Mouse (Mus musculus) liver, embryonic 14.5 days (tissue): ENCODE measurements at regions not wholly inside any gene's neighbourhood (a gene's known extent, or its start where the extent isn't known, plus 50 kb on each side); places are given as distances from the start of the nearest gene placed in this dataset.

ENCODE experiments used
- ATAC-seq: fragments of 200-750 bp; cut with Nextera tagmentation; 2 replicates; pipeline ENCODE4 v1.8.0; 2017; ENCODE audit warnings: moderate number of reproducible peaks, mild to moderate bottlenecking, moderate library complexity; ENCODE audit not compliant: insufficient read depth
- DNase-seq, 3 experiments: peaks; one replicate each; pipeline ENCODE4 v3.0.0-alpha.2; 2012 to 2013; ENCODE audit warnings: low read depth in 3 of 3, low spot score in 3 of 3
- H3K27ac ChIP-seq: fragments of 300-500 bp; sonication (generic); 2 replicates; pipeline ENCODE4 v1.5.1; 2014; ENCODE audit warnings: moderate library complexity, mild to moderate bottlenecking, control low read depth, inconsistent platforms
- H3K27me3 ChIP-seq: fragments of 300-500 bp; sonication (generic); 2 replicates; pipeline ENCODE4 v1.6.1; 2014; ENCODE audit warnings: mild to moderate bottlenecking, low read length, moderate library complexity; ENCODE audit not compliant: control insufficient read depth, insufficient read depth
- H3K36me3 ChIP-seq: fragments of 300-500 bp; sonication (generic); replicated peaks from 2 replicates; pipeline ENCODE4 v1.6.1; 2014; ENCODE audit warnings: low read depth; ENCODE audit not compliant: control insufficient read depth, insufficient read depth
- H3K4me1 ChIP-seq, 2 experiments: fragments of 200-500 bp in 1 of 2; fragments of 300-500 bp in 1 of 2; sonication (generic) in 1 of 2; replicated peaks; 2 replicates each; pipeline ENCODE4 v1.6.1; 2012 to 2014; ENCODE audit warnings: antibody characterized with exemption in 1 of 2, inconsistent platforms in 1 of 2, low read length in 1 of 2; ENCODE audit not compliant: control insufficient read depth in 2 of 2, insufficient read depth in 2 of 2
- H3K4me2 ChIP-seq: fragments of 300-500 bp; sonication (generic); 2 replicates; pipeline ENCODE4 v1.6.1; 2014; ENCODE audit warnings: low read depth, mild to moderate bottlenecking, control low read depth, moderate library complexity
- H3K4me3 ChIP-seq, 2 experiments: fragments of 200-500 bp in 1 of 2; fragments of 300-500 bp in 1 of 2; sonication (generic) in 1 of 2; 2 replicates each; pipeline ENCODE4 v1.5.1; 2012 to 2014; ENCODE audit warnings: low read depth in 2 of 2, low read length in 2 of 2, mild to moderate bottlenecking in 2 of 2, control low read depth in 1 of 2, inconsistent platforms in 1 of 2, moderate library complexity in 1 of 2; ENCODE audit not compliant: insufficient read depth in 1 of 2
- H3K9ac ChIP-seq: fragments of 300-500 bp; sonication (generic); replicated peaks from 2 replicates; pipeline ENCODE4 v1.6.1; 2014; ENCODE audit warnings: mild to moderate bottlenecking, control low read depth, moderate library complexity
- H3K9me3 ChIP-seq: fragments of 300-500 bp; sonication (generic); 2 replicates; pipeline ENCODE4 v1.6.1; 2016; ENCODE audit warnings: low read length, mixed read lengths; ENCODE audit not compliant: control insufficient read depth
- CTCF ChIP-seq: IDR thresholded peaks from 2 replicates; pipeline ENCODE4 v1.5.1; 2016; ENCODE audit warnings: antibody characterized with exemption, low read depth, control low read depth
- EP300 ChIP-seq: IDR thresholded peaks from 2 replicates; pipeline ENCODE4 v1.6.1; 2016; ENCODE audit warnings: antibody characterized with exemption, low read depth
- WGBS: fragments of 180-500 bp; shearing (Covaris S2); extraction: QIAGEN DNeasy Blood & Tissue Kit; methylation state at CpG from one replicate; pipeline ENCODE4 v1.1.7; 2014; ENCODE audit not compliant: insufficient replicate concordance; 5-methylcytosine and 5-hydroxymethylcytosine counted together

GRCm38 (mm10) chr5:96931091-96931490, 66.4 kb upstream of the Bmp2k start:
- Histone ChIP-seq H3K4me3 (no peak overlapping the region), H3K27me3 (no peaks in the 10 kb centered on the region), H3K9ac (no peak overlapping the region; the same call in 1 of the 2 replicates), H3K4me2 (no peak overlapping the region), H3K36me3 (no peaks in the 10 kb centered on the region), H3K4me1 (peaks cover 6 to 11% of the 10 kb centered on the region in 2 experiments), H3K27ac (no peak overlapping the region), H3K9me3 (no peaks in the 10 kb centered on the region)
- DNase-seq (no peak), ATAC-seq (no peak)
- no peak for TF ChIP-seq EP300
- no peak for TF ChIP-seq CTCF
- WGBS = 34% methylated on average over 2 of the region's 2 CpGs

GRCm38 (mm10) chr5:96931576-96932152, 65.8 kb upstream of the Bmp2k start:
- ATAC-seq = peak; percentile 40; the same call in 1 of the 2 replicates
- H3K4me1 ChIP-seq = peaks cover 6 to 11% of the 10 kb centered on the region in 2 experiments
- H3K4me3 ChIP-seq = no peak overlapping the region
- no peaks in the 10 kb centered on the region for H3K36me3 ChIP-seq
- 44% methylated on average over 4 of the region's 4 CpGs for WGBS
- H3K27me3 ChIP-seq = no peaks in the 10 kb centered on the region
- no peak overlapping the region for H3K4me2 ChIP-seq
- H3K9me3 ChIP-seq = no peaks in the 10 kb centered on the region
- no peak overlapping the region for H3K27ac ChIP-seq
- TF ChIP-seq CTCF (no peak), EP300 (no peak)
- DNase-seq = no peak
- no peak overlapping the region for H3K9ac ChIP-seq

GRCm38 (mm10) chr5:96936239-96936638, 61.2 kb upstream of the Bmp2k start:
- no peaks in the 10 kb centered on the region for H3K9me3 ChIP-seq
- H3K27me3 ChIP-seq = no peaks in the 10 kb centered on the region
- no peak overlapping the region for H3K4me2 ChIP-seq
- H3K9ac ChIP-seq = no peak overlapping the region
- no peaks in the 10 kb centered on the region for H3K36me3 ChIP-seq
- 36% methylated on average over 3 of the region's 3 CpGs for WGBS
- H3K4me3 ChIP-seq = no peak overlapping the region
- peaks cover 45 to 46% of the 10 kb centered on the region in 2 experiments for H3K4me1 ChIP-seq
- H3K27ac ChIP-seq = no peak overlapping the region
- TF ChIP-seq CTCF = no peak
- no peak for TF ChIP-seq EP300
- DNase-seq (no peak), ATAC-seq (no peak)

- TF ChIP-seq CTCF (no peak), EP300 (no peak)
- H3K36me3 ChIP-seq = no peaks in the 10 kb centered on the region
- peak overlapping the region; percentile 69 for H3K27ac ChIP-seq
- H3K4me2 ChIP-seq = peak overlapping the region; percentile 39
- ATAC-seq (peak; percentile 54), DNase-seq (peak in 1 of 3 experiments; percentile 66)
- no peak overlapping the region for H3K4me3 ChIP-seq
- peaks cover 39 to 46% of the 10 kb centered on the region in 2 experiments for H3K4me1 ChIP-seq
- no peaks in the 10 kb centered on the region for H3K9me3 ChIP-seq
- H3K9ac ChIP-seq = no peak overlapping the region; the same call in none of the 2 replicates
- WGBS = 34% methylated on average over 11 of the region's 11 CpGs
- no peaks in the 10 kb centered on the region for H3K27me3 ChIP-seq
Measured at GRCm38 (mm10) chr5:96938718-96939117, 58.8 kb upstream of the Bmp2k start.

GRCm38 (mm10) chr5:96939273-96939672, 58.2 kb upstream of the Bmp2k start:
- no peak for TF ChIP-seq CTCF
- no peak for TF ChIP-seq EP300
- Histone ChIP-seq H3K27me3 (no peaks in the 10 kb centered on the region), H3K9ac (peak overlapping the region; percentile 34), H3K4me2 (peak overlapping the region; percentile 39), H3K9me3 (no peaks in the 10 kb centered on the region), H3K27ac (peak overlapping the region; percentile 69), H3K36me3 (no peaks in the 10 kb centered on the region), H3K4me1 (peaks cover 39 to 46% of the 10 kb centered on the region in 2 experiments), H3K4me3 (no peak overlapping the region)
- ATAC-seq = peak; percentile 34; the same call in 1 of the 2 replicates
- 29% methylated on average over 1 of the region's 1 CpGs for WGBS
- no peak for DNase-seq
